Mouse (Mus musculus): ENCODE data around the gene Sco1.
"Not testable (repeated sequence)": the region's sequence is repeated elsewhere in the genome, so short reads cannot be mapped to it uniquely, and the experiment has no call there.

Sco1 gene

DNA sequence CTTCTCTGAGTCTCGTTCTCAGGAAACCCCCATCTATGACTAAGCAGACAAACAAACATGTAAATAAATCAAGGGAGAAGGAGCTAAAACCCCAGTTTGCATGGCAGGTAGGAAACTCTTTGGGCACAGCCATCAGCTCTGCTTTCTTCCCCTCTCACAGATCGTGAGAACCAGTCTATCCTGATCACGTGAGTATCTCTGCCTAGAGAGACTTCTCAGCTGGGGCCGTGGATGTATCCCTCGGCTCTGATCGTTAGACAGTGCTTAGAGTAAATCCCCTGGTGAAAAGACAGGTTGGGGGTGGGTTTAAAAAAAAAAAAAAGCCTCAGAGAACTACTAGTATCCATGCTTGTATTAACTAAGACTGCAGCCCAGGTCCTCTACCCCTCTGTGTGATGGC is 30.8 kb downstream of the Sco1 start:
- in situ Hi-C loops (cut with MboI; ENCODE audit: low sequenced_read_pairs) = loop anchor here (10.0 kb wide), 1 partner anchor 178 kb away; no protein-coding TSS in a partner anchor

DNA sequence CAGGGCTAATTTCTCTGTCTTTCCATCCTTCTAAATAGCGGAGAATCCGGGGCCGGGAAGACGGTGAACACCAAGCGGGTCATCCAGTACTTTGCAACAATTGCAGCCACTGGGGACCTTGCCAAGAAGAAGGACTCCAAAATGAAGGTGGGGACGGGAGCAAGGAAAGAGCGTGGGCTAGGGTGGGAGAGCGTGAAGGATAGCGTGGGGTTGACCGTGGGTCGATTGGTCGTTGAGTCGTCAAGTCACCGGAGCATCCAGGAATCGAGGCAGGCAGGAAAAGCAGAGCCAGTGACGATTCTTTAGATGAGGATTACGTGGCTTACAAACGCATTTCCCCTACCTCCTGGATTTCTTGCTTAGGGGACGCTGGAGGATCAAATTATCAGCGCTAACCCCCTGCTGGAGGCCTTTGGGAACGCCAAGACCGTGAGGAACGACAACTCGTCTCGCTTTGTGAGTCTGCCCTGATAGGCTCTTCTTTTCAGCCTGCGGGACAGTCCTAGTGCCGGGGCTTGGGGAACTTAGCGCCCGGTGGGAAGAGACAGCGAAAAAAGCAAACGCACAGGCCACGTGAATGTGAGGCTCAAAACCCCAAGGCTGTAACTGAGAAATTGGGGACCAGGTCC is 31.4 kb downstream of the Sco1 start:
- in situ Hi-C loops (cut with MboI; ENCODE audit: low sequenced_read_pairs) = loop anchor here (10.0 kb wide), 1 partner anchor 179 kb away; no protein-coding TSS in a partner anchor

DNA sequence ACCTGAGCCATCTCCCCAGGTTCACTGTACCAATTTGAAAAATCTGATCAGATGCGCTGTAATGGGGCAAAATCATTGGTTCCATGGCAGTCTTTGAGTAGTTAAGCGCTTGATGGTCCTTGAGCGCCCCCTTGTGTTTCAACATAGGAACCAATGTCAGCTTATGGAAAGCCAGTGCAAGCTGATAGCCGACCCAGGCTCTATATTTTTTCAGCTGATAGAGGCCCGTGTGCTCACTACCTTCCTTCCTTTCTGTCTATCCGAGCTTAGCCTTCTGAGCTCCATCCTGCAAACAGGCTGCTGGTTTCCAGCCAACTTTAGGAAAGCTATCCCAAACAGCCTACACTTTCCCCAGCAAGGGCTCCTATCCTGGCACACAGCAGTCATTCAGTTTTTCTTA is 33.0 kb downstream of the Sco1 start:
- in situ Hi-C loops (cut with MboI; ENCODE audit: low sequenced_read_pairs) = loop anchor here (10.0 kb wide), 1 partner anchor 181 kb away; no protein-coding TSS in a partner anchor

DNA sequence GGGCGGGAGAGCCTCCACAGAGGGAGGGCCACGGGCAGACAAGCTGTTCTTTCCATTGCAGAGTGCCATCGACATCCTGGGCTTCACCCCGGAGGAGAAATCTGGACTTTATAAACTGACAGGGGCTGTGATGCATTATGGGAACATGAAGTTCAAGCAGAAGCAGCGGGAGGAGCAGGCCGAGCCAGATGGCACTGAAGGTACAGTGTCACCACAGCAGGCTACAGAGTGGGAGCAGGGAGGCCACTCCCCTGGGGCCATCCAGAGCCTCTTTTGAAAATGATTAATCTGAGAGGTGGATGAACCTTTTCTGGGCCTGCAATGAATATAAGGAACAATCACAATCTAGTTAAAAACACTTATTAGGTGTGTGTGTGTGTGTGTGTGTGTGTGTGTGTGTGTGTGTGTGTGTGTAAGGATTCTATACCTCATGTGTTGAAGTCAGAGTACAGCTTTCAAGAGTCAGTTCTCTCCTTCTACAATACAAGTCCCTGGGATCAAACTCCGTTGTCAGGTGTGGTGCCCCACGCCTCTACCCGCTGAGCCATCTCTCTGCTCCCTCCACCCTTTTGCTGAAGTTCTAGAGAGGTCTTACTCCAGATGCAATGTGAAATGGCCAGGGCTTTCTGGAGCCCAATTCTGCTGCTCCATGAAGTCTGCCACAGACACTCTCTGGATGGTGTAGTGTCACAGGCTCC is 34.1 kb downstream of the Sco1 start:
- in situ Hi-C loops (cut with MboI; ENCODE audit: low sequenced_read_pairs) = loop anchor here (10.0 kb wide), 1 partner anchor 182 kb away; no protein-coding TSS in a partner anchor

DNA sequence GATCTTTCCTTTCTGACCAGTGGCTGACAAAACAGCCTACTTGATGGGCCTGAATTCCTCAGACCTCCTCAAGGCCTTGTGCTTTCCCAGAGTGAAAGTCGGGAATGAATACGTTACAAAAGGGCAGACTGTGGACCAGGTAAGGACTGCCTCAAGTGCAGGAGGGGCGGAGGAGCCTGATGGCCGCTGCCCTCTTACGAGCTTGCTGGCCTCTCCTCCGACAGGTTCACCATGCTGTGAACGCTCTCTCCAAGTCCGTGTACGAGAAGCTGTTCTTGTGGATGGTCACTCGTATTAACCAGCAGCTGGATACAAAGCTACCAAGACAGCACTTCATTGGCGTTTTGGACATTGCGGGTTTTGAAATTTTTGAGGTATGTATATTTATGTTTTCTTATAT is 34.8 kb downstream of the Sco1 start:
- in situ Hi-C loops (cut with MboI; ENCODE audit: low sequenced_read_pairs) = loop anchor here (10.0 kb wide), 1 partner anchor 182 kb away; no protein-coding TSS in a partner anchor

DNA sequence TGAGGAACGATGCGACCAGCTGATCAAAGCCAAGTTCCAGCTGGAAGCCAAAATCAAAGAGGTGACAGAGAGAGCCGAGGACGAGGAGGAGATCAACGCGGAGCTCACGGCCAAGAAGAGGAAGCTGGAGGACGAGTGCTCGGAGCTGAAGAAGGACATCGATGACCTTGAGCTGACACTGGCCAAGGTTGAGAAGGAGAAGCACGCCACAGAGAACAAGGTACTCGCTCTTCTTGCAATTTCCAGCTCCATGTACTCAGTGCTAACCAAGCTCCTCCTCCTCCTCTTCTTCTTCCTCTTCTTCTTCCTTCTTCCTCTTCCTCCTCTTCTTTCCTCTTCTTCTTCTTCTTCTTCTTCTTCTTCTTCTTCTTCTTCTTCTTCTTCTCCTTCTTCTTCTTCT is 39.9 kb downstream of the Sco1 start:
- in situ Hi-C loops (cut with MboI; ENCODE audit: low sequenced_read_pairs) = not testable (repeated sequence)

DNA sequence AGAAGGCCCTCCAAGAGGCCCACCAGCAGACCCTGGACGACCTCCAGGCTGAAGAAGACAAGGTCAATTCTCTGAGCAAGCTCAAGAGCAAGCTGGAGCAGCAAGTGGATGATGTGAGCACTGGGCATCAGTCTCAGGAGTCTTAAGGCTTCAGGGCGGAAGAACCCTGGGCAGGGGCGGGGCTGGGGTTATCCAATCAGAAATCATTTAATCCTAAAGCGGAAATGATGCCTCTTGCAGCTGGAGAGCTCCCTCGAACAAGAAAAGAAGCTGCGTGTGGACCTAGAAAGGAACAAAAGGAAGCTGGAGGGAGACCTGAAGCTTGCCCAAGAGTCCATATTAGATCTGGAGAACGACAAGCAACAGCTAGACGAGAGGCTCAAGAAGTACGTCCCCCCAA is 40.7 kb downstream of the Sco1 start:
- in situ Hi-C loops (cut with MboI; ENCODE audit: low sequenced_read_pairs) = no loop called here

GRCm38 (mm10) chr11:67093652-67094051 is 41.2 kb downstream of the Sco1 start:
- in situ Hi-C loops (cut with MboI; ENCODE audit: low sequenced_read_pairs) = no loop called here

- in situ Hi-C loops (cut with MboI; ENCODE audit: low sequenced_read_pairs) = no loop called here
Measured at GRCm38 (mm10) chr11:67094470-67094869, 42.0 kb downstream of the Sco1 start.

- in situ Hi-C loops (cut with MboI; ENCODE audit: low sequenced_read_pairs) = no loop called here
Measured at GRCm38 (mm10) chr11:67097709-67098108, 45.2 kb downstream of the Sco1 start.

GRCm38 (mm10) chr11:67098427-67098826 is 46.0 kb downstream of the Sco1 start:
- in situ Hi-C loops (cut with MboI; ENCODE audit: low sequenced_read_pairs) = no loop called here

- in situ Hi-C loops (cut with MboI; ENCODE audit: low sequenced_read_pairs) = no loop called here
Measured at GRCm38 (mm10) chr11:67099241-67099640, 46.8 kb downstream of the Sco1 start.

DNA sequence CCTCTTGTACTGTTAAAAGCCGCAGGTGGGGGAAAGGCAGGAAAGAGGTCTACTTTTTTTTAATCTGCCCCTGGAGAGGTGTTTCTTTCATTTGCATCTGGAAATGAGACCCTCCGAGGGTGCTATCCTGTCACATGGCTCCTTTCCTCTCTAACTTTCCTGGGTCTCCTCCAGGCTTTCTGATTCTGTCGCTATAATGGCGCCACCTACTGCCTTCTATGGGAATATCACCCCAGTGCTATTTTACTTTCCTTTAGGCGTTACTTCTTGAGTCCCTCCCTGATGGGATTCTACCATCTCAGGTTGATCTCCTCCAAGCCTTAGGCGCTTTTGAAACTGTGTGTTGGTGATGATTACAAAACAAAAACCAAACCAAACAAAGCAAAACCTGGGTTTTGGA is 47.7 kb downstream of the Sco1 start:
- in situ Hi-C loops (cut with MboI; ENCODE audit: low sequenced_read_pairs) = loop anchor here (25.0 kb wide), 1 partner anchor 562 kb away; no protein-coding TSS in a partner anchor

DNA sequence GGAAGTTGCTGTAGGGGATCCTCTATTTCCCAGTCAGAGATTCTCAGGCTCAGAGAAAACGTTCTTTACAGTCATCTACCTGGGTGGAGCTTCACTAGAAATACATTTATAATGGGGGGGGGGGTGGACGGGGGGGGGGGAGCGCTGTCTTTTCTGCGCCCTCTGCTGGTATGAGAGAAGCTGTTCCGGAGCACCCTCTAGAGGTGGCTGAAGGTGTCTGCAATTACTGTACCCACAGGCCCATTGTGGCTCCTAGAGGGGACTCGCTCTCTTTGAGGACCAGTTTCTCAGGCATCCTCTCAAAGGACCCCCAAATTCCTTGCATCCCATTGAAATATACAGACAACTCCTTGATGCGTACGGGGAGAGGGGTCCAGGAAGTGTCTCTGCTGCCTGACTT is 49.2 kb downstream of the Sco1 start:
- in situ Hi-C loops (cut with MboI; ENCODE audit: low sequenced_read_pairs) = loop anchor here (25.0 kb wide), 1 partner anchor 561 kb away; no protein-coding TSS in a partner anchor

DNA sequence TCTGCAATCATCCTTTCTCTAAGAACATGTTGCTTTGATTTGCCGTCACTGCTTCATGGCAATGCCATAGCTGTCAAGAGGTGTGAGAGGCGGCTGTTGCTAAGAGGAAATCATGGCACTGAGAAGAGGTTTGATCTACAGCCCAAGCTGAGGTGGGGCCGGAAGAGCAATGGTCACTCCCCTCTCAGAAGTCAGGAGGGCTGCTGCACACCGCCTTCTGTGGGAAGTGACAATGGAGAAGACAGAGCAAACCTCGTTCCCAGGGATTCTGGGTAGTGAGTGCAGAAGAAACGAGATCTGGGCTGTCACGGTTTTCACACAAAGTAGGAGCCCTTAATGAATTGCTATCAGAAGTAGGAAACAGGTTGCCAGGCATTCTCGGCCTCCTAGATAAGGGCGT is 50.8 kb downstream of the Sco1 start:
- in situ Hi-C loops (cut with MboI; ENCODE audit: low sequenced_read_pairs) = loop anchor here (25.0 kb wide), 1 partner anchor 559 kb away; no protein-coding TSS in a partner anchor

DNA sequence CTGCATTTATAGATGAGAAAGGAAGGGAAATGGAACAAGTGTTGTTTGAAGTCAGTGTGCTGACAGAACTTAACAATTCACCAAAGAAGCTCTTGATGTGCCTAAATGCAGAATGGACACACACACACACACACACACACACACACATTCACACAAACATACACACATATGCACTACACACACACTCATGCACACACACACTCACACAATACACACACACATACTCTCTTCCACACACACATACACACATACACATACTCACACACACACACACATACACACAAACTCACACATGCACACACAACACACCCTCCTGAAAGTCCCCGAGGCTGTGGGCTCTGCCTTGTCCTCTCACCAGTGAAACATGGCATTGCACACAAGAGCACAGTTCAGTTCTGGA is 51.8 kb downstream of the Sco1 start:
- in situ Hi-C loops (cut with MboI; ENCODE audit: low sequenced_read_pairs) = loop anchor here (25.0 kb wide), 1 partner anchor 558 kb away; no protein-coding TSS in a partner anchor

DNA sequence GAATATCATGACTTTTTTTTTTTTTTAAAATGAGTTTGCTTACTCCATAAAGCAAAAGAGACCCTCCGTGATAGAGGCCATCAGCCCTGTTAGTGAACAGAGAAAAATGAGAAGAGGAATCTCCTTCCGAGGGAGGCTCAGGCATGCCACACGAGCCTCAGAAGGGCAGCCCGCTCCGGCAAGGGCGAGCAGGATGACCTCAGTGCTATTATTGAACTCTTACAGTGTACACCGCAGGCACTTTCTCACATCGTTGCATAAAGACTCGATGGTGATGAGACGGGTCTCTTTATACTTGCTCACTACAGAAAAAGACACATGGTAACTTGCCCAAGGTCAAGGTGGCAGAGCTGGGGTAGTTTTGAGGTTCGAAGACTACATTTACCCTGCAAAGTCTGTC is 52.2 kb downstream of the Sco1 start:
- in situ Hi-C loops (cut with MboI; ENCODE audit: low sequenced_read_pairs) = loop anchor here (25.0 kb wide), 1 partner anchor 558 kb away; no protein-coding TSS in a partner anchor

DNA sequence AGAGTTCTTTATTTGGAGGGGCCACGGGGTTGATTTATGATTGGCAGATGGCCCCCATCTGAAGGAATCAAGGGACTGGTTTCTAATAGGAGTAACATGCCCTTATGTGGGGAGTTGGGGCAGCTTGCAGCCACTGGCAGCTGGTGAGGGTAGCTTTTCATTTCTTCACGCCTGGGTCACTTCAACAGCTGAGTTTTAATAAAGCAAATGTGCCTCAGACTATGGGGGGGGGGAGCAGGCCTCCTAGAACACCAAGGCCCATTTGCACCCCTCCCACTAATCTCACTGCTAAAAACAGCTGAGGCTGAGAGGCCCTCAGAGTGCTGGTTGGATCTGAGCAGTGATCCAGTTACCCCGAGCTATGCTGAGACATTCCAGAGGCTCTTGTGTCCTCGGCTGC is 53.2 kb downstream of the Sco1 start:
- in situ Hi-C loops (cut with MboI; ENCODE audit: low sequenced_read_pairs) = loop anchor here (25.0 kb wide), 1 partner anchor 557 kb away; no protein-coding TSS in a partner anchor

- in situ Hi-C loops (cut with MboI; ENCODE audit: low sequenced_read_pairs) = loop anchor here (25.0 kb wide), 1 partner anchor 555 kb away; no protein-coding TSS in a partner anchor
Measured at GRCm38 (mm10) chr11:67106973-67107372, 54.5 kb downstream of the Sco1 start.

GRCm38 (mm10) chr11:67110168-67110948 is 57.9 kb downstream of the Sco1 start:
- in situ Hi-C loops (cut with MboI; ENCODE audit: low sequenced_read_pairs) = loop anchor here (5.0 to 25.0 kb wide), 3 partner anchors 124 to 552 kb away; partner anchors contain the start of gene Myh4
